In the genomic region with DNA sequence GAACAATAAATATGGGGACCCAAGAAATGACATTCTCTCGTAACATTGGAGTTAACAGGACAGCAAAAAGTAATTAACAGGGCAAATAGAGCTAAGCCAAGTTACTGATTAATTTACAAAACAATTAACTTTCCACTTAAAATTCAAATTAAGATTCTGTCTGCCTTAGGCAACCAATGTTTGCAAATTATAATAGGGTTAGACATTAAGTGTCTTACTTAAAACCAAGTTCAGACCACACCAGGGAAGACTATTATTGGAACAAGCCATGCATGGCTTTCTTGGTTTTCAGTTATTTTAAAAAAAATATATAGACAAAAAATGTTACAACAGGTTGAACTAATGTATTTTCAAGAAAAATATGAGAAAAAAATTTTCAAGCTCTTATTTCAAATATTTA, we compare ENCODE assay signal across 25 mouse cellular contexts. TPM values are rescaled to one million over a fixed set of nuclear protein-coding genes. Genes with fewer than 3 reads are reported as not detected.
"Had no signal": no experiment of that assay in that cellular context is flagged by ENCODE, and none has a peak within 500 bp of the region (broad histone marks: within the 10 kb centered on the region; RNA-seq: fewer than 3 reads in every experiment).

No protein-coding gene starts in this region.

- H3K9me3 ChIP-seq: midbrain, embryonic 12.5 days; neural tube, embryonic 13.5 days; neural tube, embryonic 15.5 days had no signal

- H3K27ac ChIP-seq: midbrain, embryonic 12.5 days; neural tube, embryonic 15.5 days had no signal

- ATAC-seq: midbrain, embryonic 16.5 days had no signal

- H3K9ac ChIP-seq: lung, embryonic 14.5 days; midbrain, embryonic 12.5 days; neural tube, embryonic 13.5 days; neural tube, embryonic 15.5 days had no signal

- H3K4me1 ChIP-seq: midbrain, embryonic 12.5 days; neural tube, embryonic 13.5 days; neural tube, embryonic 15.5 days had no signal

- H3K4me3 ChIP-seq: midbrain, embryonic 12.5 days; myocyte; neural tube, embryonic 13.5 days; neural tube, embryonic 15.5 days had no signal

- H3K36me3 ChIP-seq: midbrain, embryonic 12.5 days; neural tube, embryonic 13.5 days; neural tube, embryonic 15.5 days had no signal

- H3K27me3 ChIP-seq: midbrain, embryonic 12.5 days; neural tube, embryonic 13.5 days; neural tube, embryonic 15.5 days had no signal

- H3K4me2 ChIP-seq: lung, embryonic 14.5 days; midbrain, embryonic 12.5 days; neural tube, embryonic 13.5 days; neural tube, embryonic 15.5 days had no signal

- DNase-seq: lung, adult 18-20 months; lung, embryonic 14.5 days; lung, postnatal 10 days; lung, postnatal 4 days; midbrain, embryonic 14.5 days; retina, postnatal 1 day; right cerebral cortex, adult 18-20 months; right cerebral cortex, postnatal 25 days; right cerebral cortex, postnatal 4 days; spleen, adult 18-20 months; thymus, adult 18-20 months; thymus, postnatal 14 days; thymus, postnatal 36 days had no signal

RNA-seq across cellular contexts. Expression of a gene that starts 6.1 kb away (rescaled TPM):
- polyA plus RNA-seq: midbrain, embryonic 14.5 days; midbrain, embryonic 16.5 days; myocyte; neural tube, embryonic 13.5 days; neural tube, embryonic 15.5 days had no signal

RNA-seq across cellular contexts. Expression of a gene that starts 43.0 kb away (rescaled TPM):
- polyA plus RNA-seq: liver, embryonic 16.5 days; lung, embryonic 14.5 days; lung, embryonic 16.5 days; midbrain, embryonic 12.5 days; midbrain, embryonic 14.5 days; midbrain, embryonic 16.5 days; myocyte; neural tube, embryonic 11.5 days; neural tube, embryonic 13.5 days; neural tube, embryonic 15.5 days; small intestine, adult 2 months; stomach, embryonic 14.5 days; stomach, embryonic 16.5 days; thymus, postnatal 0 days had no signal

RNA-seq across cellular contexts. Expression of a gene that starts 58.4 kb away (rescaled TPM):
- polyA plus RNA-seq: liver, embryonic 16.5 days; lung, embryonic 14.5 days; lung, embryonic 16.5 days; midbrain, embryonic 12.5 days; midbrain, embryonic 14.5 days; midbrain, embryonic 16.5 days; myocyte; neural tube, embryonic 11.5 days; neural tube, embryonic 13.5 days; neural tube, embryonic 15.5 days; small intestine, adult 2 months; stomach, embryonic 14.5 days; stomach, embryonic 16.5 days; thymus, postnatal 0 days had no signal
